Mouse (Mus musculus) frontal cortex, adult 2 months (tissue): ENCODE results near the gene Car14. TPM values are rescaled to one million over a fixed set of nuclear protein-coding genes. Genes with fewer than 3 reads are reported as not detected.
A peak's percentile ranks its signal among the peaks of the same experiment; 100 is the strongest.
"Not testable (repeated sequence)": the region's sequence is repeated elsewhere in the genome, so short reads cannot be mapped to it uniquely, and the experiment has no call there.

Source experiments
- DNase-seq, 2 experiments: peaks; one replicate each; pipeline ENCODE4 v3.0.0; 2022; ENCODE audit warnings: low spot score in 1 of 2; ENCODE audit errors: extremely low spot score in 1 of 2
- polyA plus RNA-seq: library from polyadenylated mRNA; depleted of rRNA; stranded (reverse); fragments of >200 nt; gene quantifications from 2 replicates; pipeline ENCODE4 v1.2.3, GENCODE M21; 2012; rRNA removed

The Car14 gene
- polyA plus RNA-seq, 1 experiment: 14.6 TPM

GRCm38 (mm10) chr3:95860323-95860722 lies 44.2 kb downstream of the Car14 start:
- no peak for DNase-seq

DNA sequence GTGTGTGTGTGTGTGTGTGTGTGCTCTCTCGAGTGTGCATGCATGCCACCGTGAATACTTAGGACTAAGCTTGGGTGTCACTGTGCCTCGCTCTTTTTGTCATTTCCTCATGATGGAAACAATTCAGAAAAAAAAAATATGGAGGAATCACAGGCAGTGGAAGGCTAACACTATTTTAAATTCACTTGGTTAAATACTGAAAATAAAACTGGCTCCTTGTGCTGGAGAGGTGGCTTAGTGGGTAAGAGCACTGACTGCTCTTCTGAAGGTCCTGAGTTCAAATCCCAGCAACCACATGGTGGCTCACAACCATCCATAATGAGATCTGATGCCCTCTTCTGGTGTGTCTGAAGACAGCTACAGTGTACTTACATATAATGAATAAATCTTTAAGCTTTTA lies 46.2 kb downstream of the Car14 start:
- DNase-seq: not testable (repeated sequence)

DNA sequence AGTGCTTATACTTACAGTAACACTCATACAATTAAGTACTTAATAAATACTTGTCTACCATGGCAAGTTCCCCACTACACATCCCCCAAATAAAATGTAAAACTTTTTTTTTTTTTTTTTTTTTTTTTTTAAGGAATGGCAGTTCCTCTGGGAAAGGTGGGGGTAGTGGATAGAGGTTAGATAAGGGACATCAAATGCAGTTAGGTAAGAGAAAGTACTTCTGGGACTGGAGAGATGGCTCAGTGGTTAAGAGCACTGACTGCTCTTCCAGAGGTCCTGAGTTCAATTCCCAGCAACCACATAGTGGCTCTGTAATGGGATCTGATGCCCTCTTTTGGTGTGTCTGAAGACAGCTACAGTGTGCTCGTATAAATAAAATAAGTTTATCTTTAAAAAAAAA lies 47.4 kb downstream of the Car14 start:
- DNase-seq: not testable (repeated sequence)

- no peak for DNase-seq
These were observed 48.4 kb downstream of the Car14 start for GRCm38 (mm10) chr3:95856115-95856514.

DNA sequence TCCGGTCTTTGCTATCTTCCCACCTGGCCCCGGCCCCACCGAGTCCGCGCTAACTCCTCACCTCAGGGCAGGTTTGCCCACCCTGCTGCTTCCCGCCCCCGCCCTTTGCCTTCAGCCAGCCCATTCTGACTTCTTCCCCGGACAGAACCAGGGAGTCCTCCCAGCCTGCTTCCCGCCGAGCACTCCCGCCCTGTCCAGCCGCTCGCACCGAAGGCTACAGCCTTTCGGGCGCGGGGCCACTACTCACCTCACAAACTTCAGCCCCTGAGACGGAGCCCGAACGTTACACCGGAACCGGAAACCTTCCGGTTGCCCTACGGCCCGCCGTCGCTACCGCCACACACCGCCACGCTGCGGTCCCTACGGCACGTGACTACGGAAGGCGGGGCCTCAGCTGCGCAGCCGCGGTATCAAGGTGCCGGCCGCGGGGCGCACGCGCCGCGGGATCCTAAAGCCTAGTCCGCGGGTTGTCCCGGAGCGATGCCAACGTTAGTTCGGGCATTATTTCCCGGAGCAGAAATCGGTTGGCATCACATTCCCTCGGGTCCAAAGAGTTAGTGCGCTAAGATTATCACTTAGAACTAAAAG lies 48.9 kb downstream of the Car14 start, which contains the start of gene Prpf3:
Gene Prpf3, minus strand, starts transcription at position 384 of the 588 bp plus-strand sequence.
- peak; percentile 80 to 96 for DNase-seq

- DNase-seq: no peak
These were observed 53.2 kb downstream of the Car14 start for GRCm38 (mm10) chr3:95851317-95851716.

GRCm38 (mm10) chr3:95850611-95851010 lies 53.9 kb downstream of the Car14 start:
- no peak for DNase-seq

Other genes with a start within 250 kb of the Car14 start
- 43.3 and 47.0 TPM in 2 replicates for gene Mcl1, start 245.9 kb downstream of the Car14 start, polyA plus RNA-seq
- gene Adamtsl4, start 216.8 kb downstream of the Car14 start, polyA plus RNA-seq: 3.5 and 4.1 TPM in 2 replicates
- gene Ecm1, start 165.1 kb downstream of the Car14 start, polyA plus RNA-seq: 19.9 and 23.0 TPM in 2 replicates
- 37.5 and 38.4 TPM in 2 replicates for gene Tars2, start 144.5 kb downstream of the Car14 start, polyA plus RNA-seq
- 24.6 and 28.5 TPM in 2 replicates for gene Rprd2, start 85.8 kb downstream of the Car14 start, polyA plus RNA-seq
- gene Prpf3, start 48.8 kb downstream of the Car14 start, polyA plus RNA-seq: 35.9 and 36.2 TPM in 2 replicates
- 235 and 288 TPM in 2 replicates for gene Mrps21, start 33.2 kb downstream of the Car14 start, polyA plus RNA-seq
- 37.2 and 42.7 TPM in 2 replicates for gene Ciart, start 22.4 kb downstream of the Car14 start, polyA plus RNA-seq
- gene BC028528, start 12.7 kb downstream of the Car14 start, polyA plus RNA-seq: 15.0 and 16.2 TPM in 2 replicates
- 70.6 and 75.5 TPM in 2 replicates for gene Aph1a, start 10.7 kb downstream of the Car14 start, polyA plus RNA-seq
- gene Anp32e, start 24.6 kb upstream of the Car14 start, polyA plus RNA-seq: 117 and 123 TPM in 2 replicates
- 131 and 156 TPM in 2 replicates for gene Plekho1, start 91.3 kb upstream of the Car14 start, polyA plus RNA-seq
- gene Vps45, start 153.8 kb upstream of the Car14 start, polyA plus RNA-seq: 32.7 and 33.0 TPM in 2 replicates
- gene Otud7b, start 199.8 kb upstream of the Car14 start, polyA plus RNA-seq: 16.2 and 17.6 TPM in 2 replicates